Mouse (Mus musculus): ENCODE data around the gene Slc51a. TPM values are rescaled to one million over a fixed set of nuclear protein-coding genes. Genes with fewer than 3 reads are reported as not detected.

Gene Slc51a
- polyA plus RNA-seq, 1 experiment: not detected

GRCm38 (mm10) chr16:32507407-32507806 is 19.7 kb upstream of the Slc51a start:
- Histone ChIP-seq H3K36me3 (ENCODE audit: control insufficient read depth, insufficient read depth, low read length, poor library complexity, severe bottlenecking) (no peaks in the 10 kb centered on the region), H3K4me1 (ENCODE audit: control insufficient read depth, insufficient read depth, low read length) (peaks cover 16% of the 10 kb centered on the region), H3K4me3 (ENCODE audit: low read depth, low read length) (no peak overlapping the region), H3K9ac (ENCODE audit: low read depth, poor library complexity, severe bottlenecking) (no peak overlapping the region), H3K27ac (ENCODE audit: insufficient read depth, low read length) (no peak overlapping the region), H3K27me3 (ENCODE audit: control insufficient read depth, insufficient read depth, low read length, poor library complexity, severe bottlenecking) (no peaks in the 10 kb centered on the region), H3K9me3 (replicated peaks; ENCODE audit: control insufficient read depth, insufficient read depth, low read length, poor library complexity, severe bottlenecking) (no peaks in the 10 kb centered on the region)
- no peak for TF ChIP-seq POLR2A (IDR thresholded peaks at IDR 0.05; ENCODE audit: insufficient read depth, low read length)
- TF ChIP-seq CTCF (IDR thresholded peaks at IDR 0.05; ENCODE audit: low read depth, low read length): peak; percentile 98
- TF ChIP-seq EP300 (IDR thresholded peaks at IDR 0.05; ENCODE audit: insufficient read depth, low read depth, low read length): no peak

- Histone ChIP-seq H3K27me3 (ENCODE audit: control insufficient read depth, insufficient read depth, low read length, poor library complexity, severe bottlenecking) (no peaks in the 10 kb centered on the region), H3K9me3 (replicated peaks; ENCODE audit: control insufficient read depth, insufficient read depth, low read length, poor library complexity, severe bottlenecking) (no peaks in the 10 kb centered on the region), H3K4me1 (ENCODE audit: control insufficient read depth, insufficient read depth, low read length) (peaks cover 12% of the 10 kb centered on the region), H3K4me3 (ENCODE audit: low read depth, low read length) (no peak overlapping the region), H3K9ac (ENCODE audit: low read depth, poor library complexity, severe bottlenecking) (no peak overlapping the region), H3K27ac (ENCODE audit: insufficient read depth, low read length) (no peak overlapping the region), H3K36me3 (ENCODE audit: control insufficient read depth, insufficient read depth, low read length, poor library complexity, severe bottlenecking) (no peaks in the 10 kb centered on the region)
- TF ChIP-seq CTCF (IDR thresholded peaks at IDR 0.05; ENCODE audit: low read depth, low read length) (no peak), POLR2A (IDR thresholded peaks at IDR 0.05; ENCODE audit: insufficient read depth, low read length) (no peak), EP300 (IDR thresholded peaks at IDR 0.05; ENCODE audit: insufficient read depth, low read depth, low read length) (no peak)
Observed at GRCm38 (mm10) chr16:32506868-32507267, 19.2 kb upstream of the Slc51a start.

GRCm38 (mm10) chr16:32506298-32506697 is 18.6 kb upstream of the Slc51a start:
- Histone ChIP-seq H3K36me3 (ENCODE audit: control insufficient read depth, insufficient read depth, low read length, poor library complexity, severe bottlenecking) (no peaks in the 10 kb centered on the region), H3K27me3 (ENCODE audit: control insufficient read depth, insufficient read depth, low read length, poor library complexity, severe bottlenecking) (no peaks in the 10 kb centered on the region), H3K9me3 (replicated peaks; ENCODE audit: control insufficient read depth, insufficient read depth, low read length, poor library complexity, severe bottlenecking) (no peaks in the 10 kb centered on the region), H3K4me1 (ENCODE audit: control insufficient read depth, insufficient read depth, low read length) (peaks cover 10% of the 10 kb centered on the region), H3K9ac (ENCODE audit: low read depth, poor library complexity, severe bottlenecking) (no peak overlapping the region), H3K27ac (ENCODE audit: insufficient read depth, low read length) (no peak overlapping the region), H3K4me3 (ENCODE audit: low read depth, low read length) (no peak overlapping the region)
- TF ChIP-seq EP300 (IDR thresholded peaks at IDR 0.05; ENCODE audit: insufficient read depth, low read depth, low read length) (no peak), POLR2A (IDR thresholded peaks at IDR 0.05; ENCODE audit: insufficient read depth, low read length) (no peak), CTCF (IDR thresholded peaks at IDR 0.05; ENCODE audit: low read depth, low read length) (no peak)

- Histone ChIP-seq H3K9ac (ENCODE audit: low read depth, poor library complexity, severe bottlenecking) (no peak overlapping the region), H3K4me3 (ENCODE audit: low read depth, low read length) (no peak overlapping the region), H3K27ac (ENCODE audit: insufficient read depth, low read length) (no peak overlapping the region), H3K4me1 (ENCODE audit: control insufficient read depth, insufficient read depth, low read length) (peaks cover 3% of the 10 kb centered on the region), H3K36me3 (ENCODE audit: control insufficient read depth, insufficient read depth, low read length, poor library complexity, severe bottlenecking) (no peaks in the 10 kb centered on the region), H3K9me3 (replicated peaks; ENCODE audit: control insufficient read depth, insufficient read depth, low read length, poor library complexity, severe bottlenecking) (no peaks in the 10 kb centered on the region), H3K27me3 (ENCODE audit: control insufficient read depth, insufficient read depth, low read length, poor library complexity, severe bottlenecking) (no peaks in the 10 kb centered on the region)
- TF ChIP-seq POLR2A (IDR thresholded peaks at IDR 0.05; ENCODE audit: insufficient read depth, low read length) (no peak), EP300 (IDR thresholded peaks at IDR 0.05; ENCODE audit: insufficient read depth, low read depth, low read length) (no peak), CTCF (IDR thresholded peaks at IDR 0.05; ENCODE audit: low read depth, low read length) (no peak)
Observed at GRCm38 (mm10) chr16:32503633-32504032, 16.0 kb upstream of the Slc51a start.

GRCm38 (mm10) chr16:32502621-32503335 is 15.1 kb upstream of the Slc51a start:
- Histone ChIP-seq H3K9ac (ENCODE audit: low read depth, poor library complexity, severe bottlenecking) (no peak overlapping the region), H3K4me1 (ENCODE audit: control insufficient read depth, insufficient read depth, low read length) (no peaks in the 10 kb centered on the region), H3K27ac (ENCODE audit: insufficient read depth, low read length) (peak overlapping the region; percentile 40), H3K9me3 (replicated peaks; ENCODE audit: control insufficient read depth, insufficient read depth, low read length, poor library complexity, severe bottlenecking) (no peaks in the 10 kb centered on the region), H3K36me3 (ENCODE audit: control insufficient read depth, insufficient read depth, low read length, poor library complexity, severe bottlenecking) (no peaks in the 10 kb centered on the region), H3K4me3 (ENCODE audit: low read depth, low read length) (peak overlapping the region; percentile 44), H3K27me3 (ENCODE audit: control insufficient read depth, insufficient read depth, low read length, poor library complexity, severe bottlenecking) (no peaks in the 10 kb centered on the region)
- TF ChIP-seq CTCF (IDR thresholded peaks at IDR 0.05; ENCODE audit: low read depth, low read length): no peak
- TF ChIP-seq POLR2A (IDR thresholded peaks at IDR 0.05; ENCODE audit: insufficient read depth, low read length): no peak
- TF ChIP-seq EP300 (IDR thresholded peaks at IDR 0.05; ENCODE audit: insufficient read depth, low read depth, low read length): peak; percentile 52; the same call in 1 of the 2 replicates

- H3K4me3 ChIP-seq (ENCODE audit: low read depth, low read length): no peak overlapping the region
- TF ChIP-seq CTCF (IDR thresholded peaks at IDR 0.05; ENCODE audit: low read depth, low read length) (no peak), POLR2A (IDR thresholded peaks at IDR 0.05; ENCODE audit: insufficient read depth, low read length) (no peak), EP300 (IDR thresholded peaks at IDR 0.05; ENCODE audit: insufficient read depth, low read depth, low read length) (no peak)
- H3K9ac ChIP-seq (ENCODE audit: low read depth, poor library complexity, severe bottlenecking): no peak overlapping the region
- no peaks in the 10 kb centered on the region for H3K36me3 ChIP-seq (ENCODE audit: control insufficient read depth, insufficient read depth, low read length, poor library complexity, severe bottlenecking)
- no peaks in the 10 kb centered on the region for H3K9me3 ChIP-seq (replicated peaks; ENCODE audit: control insufficient read depth, insufficient read depth, low read length, poor library complexity, severe bottlenecking)
- no peaks in the 10 kb centered on the region for H3K27me3 ChIP-seq (ENCODE audit: control insufficient read depth, insufficient read depth, low read length, poor library complexity, severe bottlenecking)
- peaks cover 6% of the 10 kb centered on the region for H3K4me1 ChIP-seq (ENCODE audit: control insufficient read depth, insufficient read depth, low read length)
- H3K27ac ChIP-seq (ENCODE audit: insufficient read depth, low read length): no peak overlapping the region
Observed at GRCm38 (mm10) chr16:32501459-32501858, 13.8 kb upstream of the Slc51a start.

All from ES-Bruce4 (cell line).